Mouse (Mus musculus): Measurements from ENCODE around the gene Cib2. TPM values are rescaled to one million over a fixed set of nuclear protein-coding genes. Genes with fewer than 3 reads are reported as not detected.

Cib2 gene
- polyA plus RNA-seq, 1 experiment from 2014 or later, result 36.4 TPM

- Histone ChIP-seq H3K36me3 (peaks cover 13% of the 10 kb centered on the region), H3K27me3 (no peaks in the 10 kb centered on the region), H3K4me3 (no peak overlapping the region), H3K4me2 (no peak overlapping the region), H3K27ac (no peak overlapping the region), H3K9me3 (no peaks in the 10 kb centered on the region), H3K9ac (no peak overlapping the region), H3K4me1 (no peaks in the 10 kb centered on the region)
- 75% methylated on average over 9 of the region's 9 CpGs for WGBS
- no peak for ATAC-seq (ENCODE audit: insufficient number of reproducible peaks, insufficient read depth, low FRiP score, low TSS enrichment, low read depth)
These were observed 15.6 kb downstream of the Cib2 start for GRCm38 (mm10) chr9:54544212-54544953.

GRCm38 (mm10) chr9:54540801-54541200 is 19.2 kb downstream of the Cib2 start:
- WGBS, result 76% methylated on average over 5 of the region's 5 CpGs
- no peaks in the 10 kb centered on the region for H3K4me1 ChIP-seq
- H3K27ac ChIP-seq, result no peak overlapping the region
- 0 out of 2 replicates have a peak, but pooled peaks cover 3% of the 10 kb centered on the region for H3K36me3 ChIP-seq
- no peak overlapping the region for H3K4me2 ChIP-seq
- no peaks in the 10 kb centered on the region for H3K27me3 ChIP-seq
- no peak for ATAC-seq (ENCODE audit: insufficient number of reproducible peaks, insufficient read depth, low FRiP score, low TSS enrichment, low read depth)
- no peaks in the 10 kb centered on the region for H3K9me3 ChIP-seq
- no peak overlapping the region for H3K9ac ChIP-seq
- H3K4me3 ChIP-seq, result no peak overlapping the region

GRCm38 (mm10) chr9:54538684-54539083 is 21.3 kb downstream of the Cib2 start, which contains the start of gene Sh2d7:
Gene Sh2d7, plus strand, starts transcription at chr9:54538984.
- Histone ChIP-seq H3K9me3 (no peaks in the 10 kb centered on the region), H3K4me1 (peaks cover 10% of the 10 kb centered on the region), H3K4me2 (no peak within 1 kb of the TSS), H3K36me3 (no peaks in the 10 kb centered on the region), H3K4me3 (no peak within 1 kb of the TSS), H3K9ac (no peak within 1 kb of the TSS), H3K27ac (no peak within 1 kb of the TSS), H3K27me3 (no peaks in the 10 kb centered on the region)
- no peak for ATAC-seq (ENCODE audit: insufficient number of reproducible peaks, insufficient read depth, low FRiP score, low TSS enrichment, low read depth)
- WGBS, result 94% methylated on average over 14 of the region's 14 CpGs

GRCm38 (mm10) chr9:54538244-54538643 is 21.8 kb downstream of the Cib2 start:
- Histone ChIP-seq H3K4me3 (no peak overlapping the region), H3K9ac (no peak overlapping the region), H3K36me3 (no peaks in the 10 kb centered on the region), H3K4me2 (no peak overlapping the region), H3K9me3 (no peaks in the 10 kb centered on the region), H3K27ac (no peak overlapping the region), H3K27me3 (no peaks in the 10 kb centered on the region), H3K4me1 (peaks cover 10% of the 10 kb centered on the region)
- ATAC-seq (ENCODE audit: insufficient number of reproducible peaks, insufficient read depth, low FRiP score, low TSS enrichment, low read depth), result no peak
- WGBS, result 95% methylated on average over 3 of the region's 3 CpGs

DNA sequence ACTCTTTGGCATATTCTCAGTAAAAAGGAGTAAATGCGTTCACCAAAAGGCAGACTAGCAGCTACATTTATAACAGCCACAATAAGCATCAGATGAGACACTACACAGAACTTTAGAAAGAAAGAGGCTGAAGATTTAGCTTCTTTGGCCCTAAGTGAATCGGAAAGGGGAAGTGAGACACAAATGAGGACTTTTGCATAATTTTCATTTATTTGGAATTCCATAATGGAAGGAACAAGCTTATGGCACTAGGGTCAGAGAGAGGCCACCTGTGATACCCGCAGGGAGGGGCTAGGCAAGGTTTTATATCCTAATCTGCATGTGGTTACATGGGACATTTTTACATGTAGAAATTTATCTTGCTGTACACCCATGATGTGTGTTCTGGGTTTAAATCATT is 22.5 kb downstream of the Cib2 start:
- H3K9me3 ChIP-seq, result no peaks in the 10 kb centered on the region
- peaks cover 10% of the 10 kb centered on the region for H3K4me1 ChIP-seq
- WGBS, result 82% methylated on average over 3 of the region's 3 CpGs
- no peak overlapping the region for H3K9ac ChIP-seq
- no peak overlapping the region for H3K27ac ChIP-seq
- no peaks in the 10 kb centered on the region for H3K36me3 ChIP-seq
- H3K4me3 ChIP-seq, result no peak overlapping the region
- no peak overlapping the region for H3K4me2 ChIP-seq
- ATAC-seq (ENCODE audit: insufficient number of reproducible peaks, insufficient read depth, low FRiP score, low TSS enrichment, low read depth), result no peak
- H3K27me3 ChIP-seq, result no peaks in the 10 kb centered on the region

GRCm38 (mm10) chr9:54537030-54537429 is 23.0 kb downstream of the Cib2 start:
- Histone ChIP-seq H3K4me2 (no peak overlapping the region), H3K4me3 (no peak overlapping the region), H3K27ac (no peak overlapping the region), H3K36me3 (no peaks in the 10 kb centered on the region), H3K9ac (no peak overlapping the region), H3K4me1 (peaks cover 10% of the 10 kb centered on the region), H3K9me3 (no peaks in the 10 kb centered on the region), H3K27me3 (no peaks in the 10 kb centered on the region)
- WGBS, result 37% methylated on average over 4 of the region's 4 CpGs
- no peak for ATAC-seq (ENCODE audit: insufficient number of reproducible peaks, insufficient read depth, low FRiP score, low TSS enrichment, low read depth)

GRCm38 (mm10) chr9:54536236-54536635 is 23.8 kb downstream of the Cib2 start:
- Histone ChIP-seq H3K4me2 (no peak overlapping the region), H3K4me1 (peaks cover 10% of the 10 kb centered on the region), H3K27ac (no peak overlapping the region), H3K9me3 (no peaks in the 10 kb centered on the region), H3K9ac (no peak overlapping the region), H3K27me3 (no peaks in the 10 kb centered on the region), H3K36me3 (no peaks in the 10 kb centered on the region), H3K4me3 (no peak overlapping the region)
- ATAC-seq (ENCODE audit: insufficient number of reproducible peaks, insufficient read depth, low FRiP score, low TSS enrichment, low read depth), result no peak
- 80% methylated on average over 7 of the region's 7 CpGs for WGBS

DNA sequence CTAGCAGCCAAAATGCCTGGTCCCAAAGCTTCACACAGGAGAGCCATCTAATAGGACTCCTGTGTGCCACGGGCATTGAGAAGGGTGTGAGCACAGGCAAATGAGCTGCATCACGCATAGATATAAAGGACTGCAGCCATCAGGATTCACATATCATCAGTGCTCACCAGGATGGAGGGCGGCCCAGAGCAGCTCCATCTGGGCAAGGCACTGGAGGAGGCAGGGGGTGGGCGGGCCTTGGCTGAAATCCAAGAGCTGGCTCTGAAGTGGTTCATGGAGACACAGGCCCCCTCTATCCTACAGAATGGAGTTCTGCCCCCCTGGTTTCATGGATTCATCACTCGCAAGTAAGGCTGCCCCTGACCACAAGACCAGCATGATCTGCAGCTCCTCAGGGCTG is 26.0 kb downstream of the Cib2 start:
- no peak for ATAC-seq (ENCODE audit: insufficient number of reproducible peaks, insufficient read depth, low FRiP score, low TSS enrichment, low read depth)
- Histone ChIP-seq H3K27ac (peak overlapping the region; percentile 55), H3K9ac (no peak overlapping the region), H3K4me3 (no peak overlapping the region), H3K4me1 (peaks cover 10% of the 10 kb centered on the region), H3K27me3 (no peaks in the 10 kb centered on the region), H3K9me3 (no peaks in the 10 kb centered on the region), H3K4me2 (no peak overlapping the region), H3K36me3 (no peaks in the 10 kb centered on the region)
- WGBS, result 60% methylated on average over 5 of the region's 5 CpGs

GRCm38 (mm10) chr9:54532926-54533325 is 27.1 kb downstream of the Cib2 start:
- Histone ChIP-seq H3K9me3 (no peaks in the 10 kb centered on the region), H3K36me3 (no peaks in the 10 kb centered on the region), H3K27me3 (no peaks in the 10 kb centered on the region), H3K4me1 (peaks cover 10% of the 10 kb centered on the region), H3K4me3 (no peak overlapping the region), H3K27ac (no peak overlapping the region), H3K9ac (no peak overlapping the region), H3K4me2 (no peak overlapping the region)
- WGBS, result 97% methylated on average over 2 of the region's 2 CpGs
- no peak for ATAC-seq (ENCODE audit: insufficient number of reproducible peaks, insufficient read depth, low FRiP score, low TSS enrichment, low read depth)

- peaks cover 10% of the 10 kb centered on the region for H3K4me1 ChIP-seq
- H3K36me3 ChIP-seq, result no peaks in the 10 kb centered on the region
- ATAC-seq (ENCODE audit: insufficient number of reproducible peaks, insufficient read depth, low FRiP score, low TSS enrichment, low read depth), result no peak
These were observed 28.6 kb downstream of the Cib2 start for GRCm38 (mm10) chr9:54531421-54531820.

GRCm38 (mm10) chr9:54530836-54531235 is 29.2 kb downstream of the Cib2 start:
- no peaks in the 10 kb centered on the region for H3K36me3 ChIP-seq
- ATAC-seq (ENCODE audit: insufficient number of reproducible peaks, insufficient read depth, low FRiP score, low TSS enrichment, low read depth), result no peak
- no peaks in the 10 kb centered on the region for H3K27me3 ChIP-seq
- H3K4me3 ChIP-seq, result no peak overlapping the region
- H3K9me3 ChIP-seq, result no peaks in the 10 kb centered on the region
- H3K27ac ChIP-seq, result no peak overlapping the region
- 80% methylated on average over 6 of the region's 6 CpGs for WGBS
- H3K4me2 ChIP-seq, result no peak overlapping the region
- H3K9ac ChIP-seq, result no peak overlapping the region
- H3K4me1 ChIP-seq, result peaks cover 10% of the 10 kb centered on the region

More at GRCm38 (mm10) chr9:54531421-54531820, 28.6 kb downstream of the Cib2 start:
- Histone ChIP-seq H3K27ac (no peak overlapping the region), H3K9ac (no peak overlapping the region), H3K9me3 (no peaks in the 10 kb centered on the region), H3K4me3 (no peak overlapping the region), H3K4me2 (no peak overlapping the region), H3K27me3 (no peaks in the 10 kb centered on the region)

DNA sequence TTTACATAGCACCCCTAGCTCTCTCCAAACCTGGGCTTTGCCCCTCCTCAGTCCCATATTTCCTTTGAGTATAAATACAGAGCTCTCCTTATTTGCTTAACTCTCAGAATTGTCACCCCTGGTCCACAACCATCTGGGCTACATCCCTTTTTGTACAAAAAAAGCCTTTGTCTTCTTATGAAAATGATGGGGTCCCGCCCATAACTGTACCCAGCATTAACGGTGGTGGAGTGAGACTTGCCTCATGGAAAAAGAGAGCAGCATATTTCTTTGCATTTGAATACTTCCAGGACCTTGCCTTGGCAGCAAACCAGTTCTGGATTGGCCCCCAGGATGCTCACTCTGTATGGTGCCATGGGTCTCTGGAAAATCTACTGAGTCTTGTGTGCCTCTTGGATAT is 30.1 kb downstream of the Cib2 start:
- H3K27me3 ChIP-seq, result no peaks in the 10 kb centered on the region
- no peaks in the 10 kb centered on the region for H3K9me3 ChIP-seq
- H3K36me3 ChIP-seq, result no peaks in the 10 kb centered on the region
- no peak overlapping the region for H3K4me3 ChIP-seq
- H3K4me2 ChIP-seq, result no peak overlapping the region
- WGBS, result 74% methylated on average over 2 of the region's 2 CpGs
- no peak overlapping the region for H3K9ac ChIP-seq
- peaks cover 10% of the 10 kb centered on the region for H3K4me1 ChIP-seq
- no peak overlapping the region; the same call in 1 of the 2 replicates for H3K27ac ChIP-seq
- ATAC-seq (ENCODE audit: insufficient number of reproducible peaks, insufficient read depth, low FRiP score, low TSS enrichment, low read depth), result no peak
